In genomic region chr1:165460801-165461377, GRCm38 (mm10) we compare ENCODE assay signal across 8 mouse cellular contexts. TPM values are rescaled to one million over a fixed set of nuclear protein-coding genes. Genes with fewer than 3 reads are reported as not detected.
DNase-seq lines count a peak whose midpoint lies in the region; ATAC-seq lines count a peak whose summit lies in the region.

No protein-coding gene starts in this region.

- H3K36me3 ChIP-seq in heart, embryonic 13.5 days = no peaks in the 10 kb centered on the region
- no peaks in the 10 kb centered on the region for H3K36me3 ChIP-seq in liver, embryonic 12.5 days
- H3K36me3 ChIP-seq in stomach, embryonic 15.5 days = no peaks in the 10 kb centered on the region

- H3K4me3 ChIP-seq in brown adipose tissue, adult 24 weeks (ENCODE audit: insufficient read depth, low read depth, low read length) = peak overlapping the region; percentile 90
- peak overlapping the region; percentile 96 for H3K4me3 ChIP-seq in heart, embryonic 13.5 days
- H3K4me3 ChIP-seq in liver, embryonic 12.5 days = peak overlapping the region; percentile 97
- peak overlapping the region; percentile 87 for H3K4me3 ChIP-seq in stomach, embryonic 15.5 days (replicated peaks)

- H3K27ac ChIP-seq in brown adipose tissue, adult 24 weeks (replicated peaks; ENCODE audit: low read depth, low read length) = peak overlapping the region; percentile 99
- H3K27ac ChIP-seq in heart, embryonic 13.5 days (replicated peaks) = peak overlapping the region; percentile 99
- H3K27ac ChIP-seq in liver, embryonic 12.5 days = peak overlapping the region; percentile 98
- H3K27ac ChIP-seq in stomach, embryonic 15.5 days = peak overlapping the region; percentile 98

- H3K27me3 ChIP-seq in heart, embryonic 13.5 days (replicated peaks) = no peaks in the 10 kb centered on the region
- H3K27me3 ChIP-seq in liver, embryonic 12.5 days (replicated peaks) = no peaks in the 10 kb centered on the region
- no peaks in the 10 kb centered on the region for H3K27me3 ChIP-seq in stomach, embryonic 15.5 days (replicated peaks)

- peak overlapping the region; percentile 82 for H3K4me2 ChIP-seq in heart, embryonic 13.5 days
- H3K4me2 ChIP-seq in liver, embryonic 12.5 days = peak overlapping the region; percentile 78
- peak overlapping the region; percentile 72 for H3K4me2 ChIP-seq in stomach, embryonic 15.5 days

- no peaks in the 10 kb centered on the region for H3K4me1 ChIP-seq in brown adipose tissue, adult 24 weeks (ENCODE audit: control insufficient read depth, insufficient read depth, insufficient read length, low read length)
- peaks cover 26% of the 10 kb centered on the region for H3K4me1 ChIP-seq in heart, embryonic 13.5 days
- peaks cover 29% of the 10 kb centered on the region for H3K4me1 ChIP-seq in liver, embryonic 12.5 days
- H3K4me1 ChIP-seq in stomach, embryonic 15.5 days = 0 out of 2 replicates have a peak, but pooled peaks cover 3% of the 10 kb centered on the region

- peak; percentile 95 for ATAC-seq in heart, embryonic 13.5 days (ENCODE audit: extremely low read depth, insufficient number of reproducible peaks, low FRiP score, low TSS enrichment)
- peak; percentile 91 for ATAC-seq in liver, embryonic 12.5 days
- peak; percentile 96 for ATAC-seq in stomach, embryonic 15.5 days (ENCODE audit: insufficient read depth, low FRiP score, low read depth)

- H3K9ac ChIP-seq in heart, embryonic 13.5 days = peak overlapping the region; percentile 95
- peak overlapping the region; percentile 99 for H3K9ac ChIP-seq in liver, embryonic 12.5 days
- H3K9ac ChIP-seq in stomach, embryonic 15.5 days = peak overlapping the region; percentile 68

- H3K9me3 ChIP-seq in heart, embryonic 13.5 days = no peaks in the 10 kb centered on the region
- H3K9me3 ChIP-seq in liver, embryonic 12.5 days (replicated peaks) = no peaks in the 10 kb centered on the region
- no peaks in the 10 kb centered on the region for H3K9me3 ChIP-seq in stomach, embryonic 15.5 days

- WGBS in heart, embryonic 13.5 days = under 1% methylated on average over 40 of the region's 41 CpGs
- WGBS in liver, embryonic 12.5 days (ENCODE audit: insufficient replicate concordance) = under 1% methylated on average over 41 of the region's 41 CpGs
- WGBS in stomach, embryonic 15.5 days = under 1% methylated on average over 39 of the region's 41 CpGs

- DNase-seq in CD4-positive, CD25-positive, alpha-beta regulatory T cell, adult 2 months (ENCODE audit: low read depth, low spot score) = peak; percentile 100
- peak; percentile 85 for DNase-seq in fat pad, adult 2 months (ENCODE audit: extremely low read depth, low read depth, low spot score)
- peak; percentile 99 for DNase-seq in kidney, postnatal 10 days
- peak; percentile 99 to 100 for DNase-seq in natural killer cell, adult 2 months (ENCODE audit: low spot score in 2 of 2)

RNA-seq across cellular contexts. Expression of gene Mpc2, which starts 0.5 kb away (rescaled TPM):
- 2,118 and 2,348 TPM in 2 replicates for polyA plus RNA-seq in brown adipose tissue, adult 24 weeks (2012; ENCODE audit: insufficient read depth, insufficient read length, missing spikeins)
- polyA plus RNA-seq in heart, embryonic 13.5 days (2015; fragmentation: Nextera tagmentation; extraction: Ambion mirVana) = 223 and 234 TPM in 2 replicates
- polyA plus RNA-seq in liver, embryonic 12.5 days (2016; fragmentation: Nextera tagmentation; extraction: Ambion mirVana) = 184 and 196 TPM in 2 replicates
- 157 and 159 TPM in 2 replicates for polyA plus RNA-seq in stomach, embryonic 15.5 days (2015; fragmentation: Nextera tagmentation; extraction: Ambion mirVana)

RNA-seq across cellular contexts. Expression of gene Dcaf6, which starts 0.6 kb away (rescaled TPM):
- 48.9 and 57.7 TPM in 2 replicates for polyA plus RNA-seq in brown adipose tissue, adult 24 weeks (2012; ENCODE audit: insufficient read depth, insufficient read length, missing spikeins)
- 15.2 and 17.2 TPM in 2 replicates for polyA plus RNA-seq in heart, embryonic 13.5 days (2015; fragmentation: Nextera tagmentation; extraction: Ambion mirVana)
- 15.5 and 15.9 TPM in 2 replicates for polyA plus RNA-seq in liver, embryonic 12.5 days (2016; fragmentation: Nextera tagmentation; extraction: Ambion mirVana)
- polyA plus RNA-seq in stomach, embryonic 15.5 days (2015; fragmentation: Nextera tagmentation; extraction: Ambion mirVana) = 16.1 and 17.2 TPM in 2 replicates

RNA-seq across cellular contexts. Expression of gene Adcy10, which starts 24.1 kb away (rescaled TPM):
- 5.6 and 5.7 TPM in 2 replicates for polyA plus RNA-seq in brown adipose tissue, adult 24 weeks (2012; ENCODE audit: insufficient read depth, insufficient read length, missing spikeins)
- 0.03 TPM in 1 of 2 replicates, not detected in the other for polyA plus RNA-seq in heart, embryonic 13.5 days (2015; fragmentation: Nextera tagmentation; extraction: Ambion mirVana)
- not detected in 2 replicates for polyA plus RNA-seq in liver, embryonic 12.5 days (2016; fragmentation: Nextera tagmentation; extraction: Ambion mirVana)
- not detected in 2 replicates for polyA plus RNA-seq in stomach, embryonic 15.5 days (2015; fragmentation: Nextera tagmentation; extraction: Ambion mirVana)

Comparison
In these comparisons a context has a peak if more than half of its experiments do, and no peak if none do; other contexts are left out.
1. Peak in every context shown above with its lines: DNase-seq, ATAC-seq, H3K4me3 ChIP-seq and H3K27ac ChIP-seq.